Mouse (Mus musculus) kidney, adult 2 months (tissue): ENCODE measurements around the gene Lrriq3.

ENCODE experiments used
- CTCF ChIP-seq: fragments of 200-500 bp; conservative IDR thresholded peaks from 2 replicates; pipeline ENCODE4 v1.5.1; 2011; ENCODE audit warnings: low read depth, mild to moderate bottlenecking, control low read depth, low read length, moderate library complexity, mixed read lengths; ENCODE audit not compliant: insufficient read depth, insufficient read length
- POLR2A ChIP-seq: fragments of 200-500 bp; IDR thresholded peaks from one replicate; pipeline ENCODE4 v1.6.1; 2011; ENCODE audit warnings: low read depth, low read length, control low read depth

- TF ChIP-seq POLR2A (no peak), CTCF (no peak)
Observed at GRCm38 (mm10) chr3:155188857-155189256, 95.6 kb downstream of the Lrriq3 start.
